ENCODE assay signal across 10 mouse cellular contexts in genomic region chrX:130502680-130503464, GRCm38 (mm10).
DNase-seq lines count a peak whose midpoint lies in the region; ATAC-seq lines count a peak whose summit lies in the region.
"Had no signal": no experiment of that assay in that cellular context is flagged by ENCODE, and none has a peak within 500 bp of the region (broad histone marks: within the 10 kb centered on the region; RNA-seq: fewer than 3 reads in every experiment).

No protein-coding gene starts in this region.

- H3K27me3 ChIP-seq in hindbrain, embryonic 13.5 days: no peaks in the 10 kb centered on the region
- no peaks in the 10 kb centered on the region; the same call in 1 of the 2 replicates for H3K27me3 ChIP-seq in midbrain, embryonic 12.5 days

- 29% methylated on average over 12 of the region's 12 CpGs for WGBS in hindbrain, embryonic 13.5 days
- 66% methylated on average over 12 of the region's 12 CpGs for WGBS in midbrain, embryonic 12.5 days

- no peaks in the 10 kb centered on the region for H3K9me3 ChIP-seq in hindbrain, embryonic 13.5 days
- H3K9me3 ChIP-seq in midbrain, embryonic 12.5 days: no peaks in the 10 kb centered on the region
- H3K9me3 ChIP-seq: limb, embryonic 15.5 days had no signal

- H3K4me1 ChIP-seq in hindbrain, embryonic 13.5 days (replicated peaks): no peaks in the 10 kb centered on the region
- H3K4me1 ChIP-seq in midbrain, embryonic 12.5 days: no peaks in the 10 kb centered on the region
- H3K4me1 ChIP-seq: limb, embryonic 15.5 days had no signal

- H3K9ac ChIP-seq in hindbrain, embryonic 13.5 days: no peak overlapping the region
- no peak overlapping the region for H3K9ac ChIP-seq in midbrain, embryonic 12.5 days (replicated peaks)
- H3K9ac ChIP-seq: limb, embryonic 15.5 days had no signal

- peak overlapping the region; percentile 43 for H3K4me2 ChIP-seq in hindbrain, embryonic 13.5 days
- no peak overlapping the region for H3K4me2 ChIP-seq in midbrain, embryonic 12.5 days (replicated peaks)
- H3K4me2 ChIP-seq: limb, embryonic 15.5 days had no signal

- peak overlapping the region; percentile 64 for H3K27ac ChIP-seq in hindbrain, embryonic 13.5 days
- no peak overlapping the region for H3K27ac ChIP-seq in midbrain, embryonic 12.5 days (replicated peaks)
- H3K27ac ChIP-seq: limb, embryonic 15.5 days had no signal

- peak overlapping the region; percentile 23 for H3K4me3 ChIP-seq in hindbrain, embryonic 13.5 days
- no peak overlapping the region for H3K4me3 ChIP-seq in midbrain, embryonic 12.5 days
- H3K4me3 ChIP-seq: limb, embryonic 15.5 days; myocyte had no signal

- ATAC-seq in hindbrain, embryonic 13.5 days (ENCODE audit: low FRiP score): peak; percentile 73
- ATAC-seq in midbrain, embryonic 12.5 days (ENCODE audit: low FRiP score, low read depth): peak; percentile 30; the same call in 1 of the 2 replicates
- ATAC-seq in granulocyte monocyte progenitor cell, adult 5-6 weeks (replicated peaks; ENCODE audit: poor library complexity, severe bottlenecking): no peak
- ATAC-seq in megakaryocyte, adult 5-6 weeks (ENCODE audit: poor library complexity, severe bottlenecking): no peak

- peak; percentile 4 for DNase-seq in right cerebral cortex, adult 18-20 months
- DNase-seq in right cerebral cortex, postnatal 14 days: no peak
- no peak for DNase-seq in ovary, adult 18-20 months (ENCODE audit: low spot score)
- DNase-seq in thymus, postnatal 14 days: no peak

- no peaks in the 10 kb centered on the region for H3K36me3 ChIP-seq in hindbrain, embryonic 13.5 days
- no peaks in the 10 kb centered on the region for H3K36me3 ChIP-seq in midbrain, embryonic 12.5 days
- H3K36me3 ChIP-seq: limb, embryonic 15.5 days had no signal

Comparison
In these comparisons a context has a peak if more than half of its experiments do, and no peak if none do; other contexts are left out.
1. ATAC-seq: peak in hindbrain, embryonic 13.5 days (single experiment) and midbrain, embryonic 12.5 days (single experiment); none in granulocyte monocyte progenitor cell, adult 5-6 weeks (single experiment) and megakaryocyte, adult 5-6 weeks (single experiment).